Comparison of ENCODE assay signal across 19 mouse cellular contexts in genomic region chr10:42908562-42908961, GRCm38 (mm10). TPM values are rescaled to one million over a fixed set of nuclear protein-coding genes. Genes with fewer than 3 reads are reported as not detected.
DNase-seq lines count a peak whose midpoint lies in the region; ATAC-seq lines count a peak whose summit lies in the region.
"Had no signal": no experiment of that assay in that cellular context is flagged by ENCODE, and none has a peak within 500 bp of the region (broad histone marks: within the 10 kb centered on the region; RNA-seq: fewer than 3 reads in every experiment).

No protein-coding gene starts in this region.

- H3K27me3 ChIP-seq in hindbrain, embryonic 14.5 days (ENCODE audit: control insufficient read depth, insufficient read depth, low read length): no peaks in the 10 kb centered on the region
- no peaks in the 10 kb centered on the region for H3K27me3 ChIP-seq in hindbrain, embryonic 16.5 days (replicated peaks; ENCODE audit: control insufficient read depth, insufficient read depth, low read length)
- H3K27me3 ChIP-seq: hindbrain, embryonic 12.5 days had no signal

- no peak overlapping the region for H3K4me2 ChIP-seq in hindbrain, embryonic 14.5 days (replicated peaks)
- H3K4me2 ChIP-seq in hindbrain, embryonic 16.5 days (ENCODE audit: low read length): no peak overlapping the region
- H3K4me2 ChIP-seq: hindbrain, embryonic 12.5 days had no signal

- 0 out of 2 replicates have a peak, but pooled peaks have one; percentile 60 for ATAC-seq in hindbrain, embryonic 14.5 days (ENCODE audit: low FRiP score)
- ATAC-seq in hindbrain, embryonic 16.5 days: no peak
- peak; percentile 89 for ATAC-seq in CD4-positive, CD25-positive, alpha-beta regulatory T cell, adult 4 months
- ATAC-seq in frontal cortex, adult (ENCODE audit: low TSS enrichment): no peak
- ATAC-seq: forebrain, embryonic 14.5 days had no signal

- no peak overlapping the region for H3K4me3 ChIP-seq in hindbrain, embryonic 14.5 days (replicated peaks; ENCODE audit: low read length)
- H3K4me3 ChIP-seq in hindbrain, embryonic 16.5 days (ENCODE audit: low read length): no peak overlapping the region
- H3K4me3 ChIP-seq: embryonic facial prominence, embryonic 10.5 days; heart, embryonic 10.5 days; hindbrain, embryonic 12.5 days had no signal

- H3K4me1 ChIP-seq in hindbrain, embryonic 14.5 days (replicated peaks; ENCODE audit: control insufficient read depth, insufficient read depth, low read length): no peaks in the 10 kb centered on the region
- no peaks in the 10 kb centered on the region for H3K4me1 ChIP-seq in hindbrain, embryonic 16.5 days (ENCODE audit: control insufficient read depth, insufficient read depth, low read depth, low read length)
- H3K4me1 ChIP-seq: hindbrain, embryonic 12.5 days had no signal

- no peak for DNase-seq in hindbrain, embryonic 14.5 days (ENCODE audit: low spot score)
- DNase-seq in induced T-regulatory cell, adult 2 months (ENCODE audit: low read depth): peak; percentile 46
- no peak for DNase-seq in cerebellum, postnatal 14 days
- DNase-seq in left cerebral cortex, postnatal 14 days (ENCODE audit: low spot score in 2 of 2): no peak
- DNase-seq: adrenal gland, postnatal 14 days; B cell, adult 2 months; cerebellum, adult 11-12 months; cerebellum, adult 9-10 months; gastrocnemius, postnatal 36 days; heart, postnatal 10 days; heart, postnatal 4 days; kidney, adult 11 months had no signal

- H3K36me3 ChIP-seq in hindbrain, embryonic 14.5 days (replicated peaks; ENCODE audit: control insufficient read depth, insufficient read depth): no peaks in the 10 kb centered on the region
- no peaks in the 10 kb centered on the region for H3K36me3 ChIP-seq in hindbrain, embryonic 16.5 days (ENCODE audit: control insufficient read depth, insufficient read depth, low read length)
- H3K36me3 ChIP-seq: embryonic facial prominence, embryonic 10.5 days; heart, embryonic 10.5 days; hindbrain, embryonic 12.5 days had no signal

- WGBS in hindbrain, embryonic 14.5 days: 76% methylated on average over 1 of the region's 1 CpGs
- 51% methylated on average over 1 of the region's 1 CpGs for WGBS in hindbrain, embryonic 16.5 days

- H3K9ac ChIP-seq in hindbrain, embryonic 14.5 days: no peak overlapping the region
- no peak overlapping the region for H3K9ac ChIP-seq in hindbrain, embryonic 16.5 days (ENCODE audit: low read depth, low read length)
- H3K9ac ChIP-seq: hindbrain, embryonic 12.5 days had no signal

- 0 out of 2 replicates have a peak, but pooled peaks cover 6% of the 10 kb centered on the region for H3K9me3 ChIP-seq in hindbrain, embryonic 14.5 days (ENCODE audit: control insufficient read depth, low read length)
- H3K9me3 ChIP-seq in hindbrain, embryonic 16.5 days (ENCODE audit: control insufficient read depth, low read length): peaks cover 3% of the 10 kb centered on the region
- H3K9me3 ChIP-seq: embryonic facial prominence, embryonic 10.5 days; heart, embryonic 10.5 days; hindbrain, embryonic 12.5 days had no signal

- intact Hi-C loops in left cerebral cortex, postnatal 14 days (cut with DNase I): no loop called here

- H3K27ac ChIP-seq in hindbrain, embryonic 14.5 days: no peak overlapping the region
- no peak overlapping the region for H3K27ac ChIP-seq in hindbrain, embryonic 16.5 days (ENCODE audit: low read depth, low read length)
- H3K27ac ChIP-seq: embryonic facial prominence, embryonic 10.5 days; heart, embryonic 10.5 days; hindbrain, embryonic 12.5 days had no signal

RNA-seq across cellular contexts. Expression of gene Scml4, which starts 48.4 kb away (rescaled TPM):
- polyA plus RNA-seq in hindbrain, embryonic 14.5 days (2014; fragmentation: Nextera tagmentation; extraction: Ambion mirVana): 9.3 and 13.3 TPM in 2 replicates
- 9.1 and 11.6 TPM in 2 replicates for polyA plus RNA-seq in hindbrain, embryonic 16.5 days (2015; fragmentation: Nextera tagmentation; extraction: Ambion mirVana)
- 10 to 100 TPM; 56.6 to 87.8 TPM for polyA plus RNA-seq in CD4-positive, CD25-positive, alpha-beta regulatory T cell, adult 4 months (2017; shearing (Covaris generic))
- 1 to 10 TPM; 4.1 to 5.4 TPM for total RNA-seq in left cerebral cortex, postnatal 14 days (2021)

Comparison
In these comparisons a context has a peak if more than half of its experiments do, and no peak if none do; other contexts are left out.
1. ATAC-seq: peak in hindbrain, embryonic 14.5 days (single experiment) and CD4-positive, CD25-positive, alpha-beta regulatory T cell, adult 4 months (single experiment); none in hindbrain, embryonic 16.5 days (single experiment) and frontal cortex, adult (single experiment).